Mouse (Mus musculus) CD4-positive, CD25-positive, alpha-beta regulatory T cell, adult 4 months (primary cell): Measurements from ENCODE around the gene Grip1. TPM values are rescaled to one million over a fixed set of nuclear protein-coding genes. Genes with fewer than 3 reads are reported as not detected.

Experiments
- ATAC-seq: one replicate; pipeline ENCODE4 v1.8.0; 2017
- polyA plus RNA-seq, 2 experiments: library from polyadenylated mRNA; unstranded; fragments of 100-300 nt; shearing (Covaris generic); gene quantifications; one replicate each; pipeline ENCODE4 v1.2.1; 2017

The Grip1 gene
- polyA plus RNA-seq, result not detected

GRCm38 (mm10) chr10:119453431-119454105, at the start of gene Grip1:
Gene Grip1 (plus strand): TSS chr10:119453830.
- ATAC-seq, result no peak

DNA sequence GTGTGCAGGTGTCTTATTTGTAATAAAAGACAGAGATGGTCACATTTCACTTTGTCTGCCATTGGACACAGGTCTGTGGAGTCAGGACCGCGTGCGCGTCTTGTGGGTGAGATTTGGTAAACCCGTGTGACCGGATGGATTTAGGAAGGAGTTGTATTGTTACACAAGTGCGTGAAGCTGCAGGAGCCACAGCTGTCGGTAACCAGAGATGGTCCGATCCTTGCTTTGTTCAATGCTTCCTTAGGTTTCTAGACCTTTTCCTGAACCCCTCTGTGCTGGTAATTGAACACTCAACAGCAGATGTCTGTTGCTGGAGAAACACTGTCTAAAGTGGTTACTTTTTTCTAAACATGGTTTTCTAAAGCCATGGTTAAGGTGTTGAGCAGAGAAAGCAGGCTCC, 48.5 kb upstream of the Grip1 start:
- ATAC-seq, result no peak

DNA sequence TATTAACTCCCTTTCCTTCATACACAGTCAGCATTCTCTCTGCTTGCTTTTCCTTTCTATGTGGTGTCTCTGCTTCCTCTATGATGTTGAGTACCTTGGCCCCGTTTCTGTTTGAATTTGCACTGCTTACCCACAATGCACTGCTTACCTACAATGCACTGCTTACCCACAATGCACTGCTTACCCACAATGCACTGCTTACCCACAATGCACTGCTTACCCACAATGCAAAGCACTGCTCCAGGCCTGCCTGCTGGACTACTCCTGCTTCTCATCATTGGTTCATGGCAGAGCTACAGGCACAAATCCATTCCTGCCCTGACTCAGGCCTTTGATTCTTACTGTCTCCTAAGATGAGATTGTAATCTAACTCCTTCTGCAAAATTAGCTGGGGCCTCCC, 48.0 kb upstream of the Grip1 start:
- no peak for ATAC-seq

GRCm38 (mm10) chr10:119408327-119408726, 45.3 kb upstream of the Grip1 start:
- no peak for ATAC-seq

DNA sequence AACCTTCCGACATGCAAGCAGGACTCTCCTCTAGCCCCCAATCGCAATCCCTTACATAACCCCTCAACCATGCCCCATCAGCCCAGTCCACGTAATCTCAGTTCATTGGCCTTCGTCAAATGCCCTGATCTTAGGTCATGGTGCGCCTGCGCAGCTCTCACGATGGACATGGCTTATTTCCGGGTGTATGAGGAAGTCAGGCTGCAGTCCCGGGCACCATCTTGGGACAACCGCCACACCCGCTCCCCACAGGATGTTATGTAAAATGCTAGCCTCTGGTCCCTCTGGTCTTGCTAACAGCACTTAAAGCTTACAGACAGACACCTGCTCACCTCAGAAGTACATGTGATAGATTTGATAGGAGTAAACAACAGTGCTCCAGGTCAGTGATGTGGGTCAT, 40.4 kb upstream of the Grip1 start:
- no peak for ATAC-seq

GRCm38 (mm10) chr10:119415106-119415505, 38.5 kb upstream of the Grip1 start:
- ATAC-seq, result no peak

- no peak for ATAC-seq
These were observed 32.2 kb upstream of the Grip1 start for GRCm38 (mm10) chr10:119421418-119421817.

- ATAC-seq, result no peak
These were observed 29.7 kb upstream of the Grip1 start for GRCm38 (mm10) chr10:119423821-119424534.

DNA sequence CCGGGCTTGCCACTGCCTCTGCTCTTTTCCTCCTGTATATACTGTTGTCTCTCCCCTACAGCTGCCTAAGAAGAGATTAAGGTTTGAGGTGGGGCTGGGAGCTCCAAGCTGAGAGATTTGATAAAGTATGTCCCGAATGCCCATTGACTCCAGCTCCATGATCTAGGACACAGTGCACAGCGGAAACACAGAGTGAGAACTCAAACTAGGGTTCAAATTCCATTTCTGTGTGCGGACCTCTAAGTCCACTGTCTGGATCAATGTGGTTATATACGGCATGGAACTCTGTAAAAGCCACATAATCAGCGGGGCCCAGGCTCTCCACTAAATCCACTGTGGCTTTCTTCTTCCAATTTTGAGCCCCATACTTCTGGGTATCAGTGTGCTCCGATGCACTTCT, 26.0 kb upstream of the Grip1 start:
- no peak for ATAC-seq

DNA sequence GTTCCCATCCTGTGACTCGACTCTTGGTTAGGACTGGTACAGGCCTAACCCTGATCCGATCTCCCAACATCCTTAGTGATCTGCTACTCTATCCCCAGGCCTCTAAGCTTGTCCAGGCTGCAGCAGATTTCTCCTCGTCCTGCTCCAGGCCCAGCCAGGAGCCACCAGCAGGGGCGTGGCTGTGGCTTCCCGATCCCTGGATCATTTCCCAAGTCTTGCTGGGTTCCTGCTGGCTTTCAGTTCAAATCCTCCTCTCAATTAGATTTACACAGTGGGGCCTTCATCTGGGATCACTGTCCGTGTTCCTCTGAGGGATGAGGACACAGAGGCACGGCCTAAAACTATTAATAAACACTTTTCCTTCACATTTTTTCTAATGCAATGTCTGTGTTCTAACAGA, 25.5 kb upstream of the Grip1 start:
- ATAC-seq, result no peak

DNA sequence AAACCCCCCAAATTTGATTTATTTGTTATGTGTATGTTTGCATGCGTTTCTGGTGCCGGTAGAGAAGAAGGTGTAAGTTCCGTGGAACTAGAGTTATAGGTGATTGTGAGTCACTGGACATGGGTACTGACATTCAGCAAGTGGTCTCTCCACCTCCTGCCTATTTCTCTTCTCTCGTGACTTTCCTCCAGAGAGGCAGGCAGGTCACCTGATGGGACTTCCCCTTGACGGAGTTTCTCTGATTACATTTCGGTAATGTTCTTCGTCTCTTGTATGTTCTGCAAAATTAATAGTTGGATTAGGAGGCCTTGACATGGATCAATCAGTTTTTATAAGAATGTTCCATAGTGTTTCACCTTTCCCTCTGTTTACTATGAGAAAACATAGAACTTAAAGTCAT, 23.4 kb upstream of the Grip1 start:
- ATAC-seq, result no peak

GRCm38 (mm10) chr10:119431801-119432200, 21.8 kb upstream of the Grip1 start:
- ATAC-seq, result no peak

DNA sequence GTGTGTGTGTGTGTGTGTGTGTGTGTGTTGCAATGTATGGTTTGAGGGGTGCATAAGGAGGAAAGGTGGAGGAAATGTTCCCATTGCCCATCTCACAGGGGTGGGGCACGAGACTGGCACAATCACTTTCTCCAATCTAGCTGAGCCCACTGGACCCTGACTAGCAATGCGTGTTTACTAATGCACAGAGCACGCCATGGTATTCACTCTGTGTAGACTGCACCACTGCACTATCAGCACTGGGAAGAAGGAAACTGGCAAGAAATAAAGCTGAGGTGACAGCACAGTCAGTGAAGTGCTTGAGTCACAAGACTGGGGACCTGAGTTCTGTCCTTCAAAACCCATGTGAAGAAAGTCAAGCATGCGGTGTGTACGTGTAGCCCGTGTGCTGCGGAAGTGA, 17.8 kb upstream of the Grip1 start:
- ATAC-seq, result no peak

DNA sequence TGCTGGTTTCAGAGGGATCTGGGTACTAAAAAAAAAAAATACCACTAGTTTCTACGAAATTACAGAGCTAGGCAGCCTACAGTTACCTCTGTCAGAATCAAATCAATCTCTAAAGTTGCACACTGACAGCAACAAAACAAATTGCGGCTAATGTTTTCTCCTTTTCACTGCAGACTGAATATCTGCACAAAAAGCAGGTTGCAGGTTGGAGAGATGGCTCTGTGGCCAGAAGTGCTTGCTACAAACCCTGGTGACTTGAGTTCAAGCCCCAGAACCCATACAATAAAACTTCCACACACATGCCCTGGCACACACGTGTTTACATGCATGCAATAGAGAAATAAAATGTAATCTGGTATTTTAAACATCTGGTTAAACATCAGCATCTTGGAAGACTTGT, 16.3 kb upstream of the Grip1 start:
- no peak for ATAC-seq

GRCm38 (mm10) chr10:119441743-119442142, 11.9 kb upstream of the Grip1 start:
- no peak for ATAC-seq

DNA sequence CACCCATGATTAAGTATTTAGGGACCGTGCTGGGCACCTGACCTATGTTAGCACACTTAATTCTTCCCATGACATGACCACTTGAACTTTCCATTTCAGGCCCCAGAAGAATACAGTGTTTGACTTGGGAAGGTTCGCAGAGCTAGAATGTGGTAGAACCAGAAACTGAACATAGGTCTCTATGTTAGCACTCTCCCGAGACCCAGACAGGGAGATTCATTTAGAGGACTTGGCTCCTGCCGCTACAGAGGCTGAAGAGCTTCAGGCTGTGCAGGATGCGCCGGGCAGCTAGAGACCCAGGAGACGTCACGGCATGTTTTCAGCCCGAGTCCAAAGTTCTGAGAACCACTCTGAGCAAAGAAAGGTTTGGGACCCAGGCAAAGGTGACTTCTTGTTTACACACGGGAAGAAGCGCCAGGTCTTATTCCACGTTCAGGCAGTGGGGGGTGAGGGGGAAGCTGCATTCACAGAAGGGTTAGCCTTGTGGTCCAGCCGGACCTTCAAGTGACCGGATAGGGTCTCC, 6.2 kb upstream of the Grip1 start:
- no peak for ATAC-seq

DNA sequence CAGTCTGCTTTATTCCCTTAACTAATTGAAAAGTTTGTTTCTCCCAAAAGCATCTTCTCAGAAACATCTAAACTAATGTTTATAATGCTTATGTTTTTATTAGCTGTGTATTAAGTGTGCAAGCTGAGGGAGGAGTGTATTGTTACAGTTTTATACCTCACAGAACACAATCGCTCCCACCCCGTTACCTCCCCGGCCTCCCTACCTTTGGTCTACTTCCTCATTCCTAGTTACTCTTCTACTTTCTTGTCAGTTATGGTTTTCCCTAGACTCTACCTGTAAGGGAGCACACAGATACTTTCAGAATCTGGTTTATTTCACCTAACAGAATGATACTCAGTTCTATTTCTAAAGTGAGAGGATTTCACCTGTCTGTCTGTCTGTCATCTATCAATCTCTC, 5.7 kb upstream of the Grip1 start:
- no peak for ATAC-seq

DNA sequence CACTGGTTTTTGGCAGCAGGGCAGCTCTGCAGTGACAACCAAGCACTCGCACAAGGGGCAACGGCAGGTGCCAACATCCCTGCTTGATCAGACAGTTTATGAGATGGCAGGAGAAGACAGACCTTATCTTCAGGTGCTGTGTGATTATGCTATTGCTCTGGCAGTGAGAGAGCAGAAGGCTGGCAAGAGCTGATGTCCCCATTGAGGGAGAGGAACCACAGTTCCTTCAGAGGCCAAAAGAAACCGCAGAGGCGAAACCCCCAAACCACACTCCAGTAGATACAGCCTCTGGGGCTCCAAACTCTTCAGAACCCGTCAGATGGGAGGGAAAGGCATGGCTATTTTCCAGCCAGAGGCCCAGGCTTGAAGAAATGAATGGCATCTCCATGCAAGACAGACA, 932 bp upstream of the Grip1 start:
- ATAC-seq, result no peak

GRCm38 (mm10) chr10:119454106-119454667, 557 bp downstream of the Grip1 start:
- no peak for ATAC-seq

GRCm38 (mm10) chr10:119454668-119455542, 1.3 kb downstream of the Grip1 start:
- ATAC-seq, result no peak

- ATAC-seq, result no peak
These were observed 1.9 kb downstream of the Grip1 start for GRCm38 (mm10) chr10:119455543-119455940.

- ATAC-seq, result no peak
These were observed 3.5 kb downstream of the Grip1 start for GRCm38 (mm10) chr10:119457121-119457520.

DNA sequence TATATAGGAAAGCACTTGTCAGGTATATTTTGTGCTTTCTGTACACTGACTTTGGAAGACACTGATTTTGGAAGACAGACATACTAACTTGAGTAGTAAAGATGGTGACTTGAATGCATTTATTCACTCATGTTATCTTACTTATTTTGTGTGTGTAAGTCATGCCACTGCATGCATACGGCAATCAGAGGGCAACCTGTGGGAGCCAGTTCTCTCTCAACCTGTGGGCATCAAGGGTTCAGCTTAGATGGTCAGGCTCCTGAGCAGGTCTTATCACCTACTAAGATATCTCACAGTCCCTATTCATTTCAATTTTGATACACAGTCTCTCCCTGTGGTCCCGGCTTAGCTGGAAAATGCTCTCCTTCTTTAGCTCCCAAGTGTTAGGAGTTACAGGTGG, 5.4 kb downstream of the Grip1 start:
- ATAC-seq, result no peak
